Mouse (Mus musculus) spleen, adult 2 months (tissue): ENCODE measurements around the gene Vamp1.

ENCODE experiments used
- CTCF ChIP-seq: fragments of 200-500 bp; IDR thresholded peaks from 2 replicates; pipeline ENCODE4 v1.5.1; 2011; ENCODE audit warnings: mild to moderate bottlenecking, inconsistent platforms; ENCODE audit not compliant: insufficient read depth, insufficient read length, insufficient replicate concordance; ENCODE audit errors: extremely low read depth
- POLR2A ChIP-seq: fragments of 200-500 bp; IDR thresholded peaks from 2 replicates; pipeline ENCODE4 v1.6.1; 2011; ENCODE audit warnings: low read depth, low read length, inconsistent platforms

DNA sequence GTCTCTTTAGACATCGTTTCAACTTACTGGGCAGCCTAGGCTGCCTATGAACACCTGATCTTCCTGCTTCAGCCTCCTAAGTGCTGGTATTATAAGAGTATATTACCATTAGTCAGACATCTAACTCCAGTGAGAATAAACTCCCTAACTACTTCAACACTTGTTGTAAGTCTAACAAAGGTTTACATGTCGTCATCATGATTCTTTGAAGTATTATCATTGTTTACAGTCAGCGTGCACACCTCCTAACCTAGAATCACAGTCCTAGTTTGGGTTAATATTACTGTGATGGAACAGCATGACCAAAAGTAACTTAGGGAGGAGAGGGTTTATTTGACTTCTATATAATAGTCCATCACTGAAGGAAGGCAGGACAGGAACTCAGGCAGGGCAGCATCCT lies 52.1 kb downstream of the Vamp1 start:
- TF ChIP-seq CTCF, result no peak
- TF ChIP-seq POLR2A, result no peak
